Mouse (Mus musculus): Measurements from ENCODE around the gene Plppr2. TPM values are rescaled to one million over a fixed set of nuclear protein-coding genes. Genes with fewer than 3 reads are reported as not detected.

Plppr2 gene
- polyA plus RNA-seq, 1 experiment, result 182 TPM

DNA sequence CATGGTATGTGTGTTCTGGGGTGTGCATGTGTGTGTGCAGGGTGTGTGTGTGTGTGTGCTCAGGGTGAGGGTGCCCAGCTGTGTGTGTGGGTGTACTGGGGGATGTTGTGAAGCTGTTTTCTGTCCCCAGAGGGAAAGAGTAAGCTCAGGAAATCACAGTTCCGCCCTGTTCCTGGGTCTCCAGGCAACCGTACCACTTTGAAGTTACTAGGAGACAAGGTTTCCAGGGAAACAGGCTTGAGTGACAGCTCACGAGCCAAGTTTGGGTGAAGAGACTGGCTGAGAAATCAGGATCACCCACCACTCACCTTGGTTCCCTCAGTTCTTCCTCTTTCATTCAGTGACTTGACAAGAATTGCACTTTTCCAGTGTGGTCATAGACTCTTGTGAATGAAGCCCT is 16.8 kb downstream of the Plppr2 start:
- TF ChIP-seq POLR2A (IDR thresholded peaks at IDR 0.05; ENCODE audit: borderline replicate concordance, extremely low read depth, insufficient read depth, insufficient read length, poor library complexity, severe bottlenecking), result no peak
- no peak for TF ChIP-seq CTCF (IDR thresholded peaks at IDR 0.05; ENCODE audit: borderline replicate concordance, extremely low read depth, insufficient read depth, insufficient read length)
- peak; percentile 90 for DNase-seq (ENCODE audit: low read depth)

DNA sequence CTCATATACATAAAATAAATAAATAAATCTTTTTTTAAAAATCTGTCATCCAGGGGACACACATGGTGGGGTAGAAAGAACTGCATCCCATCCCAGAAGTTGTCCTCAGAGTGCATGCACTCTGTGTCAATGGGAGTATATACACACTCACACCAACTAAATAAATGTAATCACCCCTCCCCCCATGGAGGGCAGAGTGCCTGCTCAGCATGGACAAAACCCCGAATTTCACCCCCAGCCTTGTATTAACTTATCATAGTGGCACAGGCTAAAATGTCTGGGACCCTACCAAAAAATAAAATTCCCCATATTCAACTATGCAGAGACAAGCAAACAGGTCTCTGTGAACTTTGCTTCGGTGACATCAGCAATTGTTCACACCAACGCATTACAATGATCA is 17.8 kb downstream of the Plppr2 start:
- TF ChIP-seq POLR2A (IDR thresholded peaks at IDR 0.05; ENCODE audit: borderline replicate concordance, extremely low read depth, insufficient read depth, insufficient read length, poor library complexity, severe bottlenecking) (no peak), CTCF (IDR thresholded peaks at IDR 0.05; ENCODE audit: borderline replicate concordance, extremely low read depth, insufficient read depth, insufficient read length) (no peak)
- no peak for DNase-seq (ENCODE audit: low read depth)

DNA sequence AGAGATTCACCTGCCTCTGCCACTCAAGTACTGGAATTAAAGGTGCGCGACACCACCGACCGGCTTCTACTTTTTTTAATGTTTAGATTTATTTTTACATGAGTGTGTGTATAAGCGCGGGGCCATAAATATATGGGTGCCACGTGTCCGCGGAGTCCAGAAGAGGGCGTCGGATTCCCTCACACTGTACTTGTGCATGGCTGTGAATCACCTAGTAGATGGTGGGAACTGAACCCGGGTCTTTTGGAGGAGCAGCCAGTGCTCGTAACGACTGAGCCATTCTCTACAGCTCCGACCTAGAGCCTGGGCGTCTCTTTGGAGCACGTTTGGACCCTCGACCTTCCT is 18.4 kb downstream of the Plppr2 start:
- DNase-seq (ENCODE audit: low read depth), result no peak
- TF ChIP-seq POLR2A (IDR thresholded peaks at IDR 0.05; ENCODE audit: borderline replicate concordance, extremely low read depth, insufficient read depth, insufficient read length, poor library complexity, severe bottlenecking) (no peak), CTCF (IDR thresholded peaks at IDR 0.05; ENCODE audit: borderline replicate concordance, extremely low read depth, insufficient read depth, insufficient read length) (peak; percentile 47; the same call in 1 of the 2 replicates)

DNA sequence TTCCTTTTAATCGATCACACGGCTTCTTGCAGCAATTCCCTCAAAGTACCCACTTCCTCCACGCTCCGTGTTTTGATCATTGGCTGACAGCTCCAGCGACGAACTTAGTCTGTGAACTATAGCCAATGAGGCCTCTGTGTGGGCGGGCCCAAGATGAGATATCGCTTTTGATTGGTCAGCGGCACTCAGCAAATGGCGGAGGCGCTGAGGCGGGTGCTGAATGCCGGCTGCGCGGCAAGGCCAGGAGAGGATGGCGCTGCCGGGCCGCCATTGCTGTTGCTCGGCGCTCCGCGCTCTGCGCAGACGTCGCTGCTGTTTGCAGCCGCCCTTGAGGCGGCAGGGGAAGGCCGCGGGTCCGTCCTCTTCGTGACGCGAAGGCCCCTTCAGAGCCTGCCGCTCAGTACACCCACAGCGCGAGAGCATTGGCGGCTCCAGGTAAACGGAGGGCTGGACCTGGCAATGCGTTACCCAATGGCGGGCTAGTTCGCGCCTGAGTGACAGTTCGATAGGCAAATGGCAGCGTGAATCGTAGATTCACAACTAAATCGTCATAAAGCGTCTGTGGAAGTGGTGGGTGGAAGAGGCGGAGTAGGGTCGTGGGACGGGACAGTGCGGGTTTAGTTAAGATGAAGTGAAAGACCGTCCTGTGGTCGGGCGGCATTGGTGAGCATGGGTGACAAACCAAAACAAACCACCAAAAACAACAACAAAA is 18.9 kb downstream of the Plppr2 start, which contains the start of gene Swsap1:
Gene Swsap1 (plus strand): TSS at position 186 of the 712 bp plus-strand sequence.
- DNase-seq (ENCODE audit: low read depth), result peak; percentile 99
- peak; percentile 28; the same call in 1 of the 2 replicates for TF ChIP-seq POLR2A (IDR thresholded peaks at IDR 0.05; ENCODE audit: borderline replicate concordance, extremely low read depth, insufficient read depth, insufficient read length, poor library complexity, severe bottlenecking)
- TF ChIP-seq CTCF (IDR thresholded peaks at IDR 0.05; ENCODE audit: borderline replicate concordance, extremely low read depth, insufficient read depth, insufficient read length), result no peak

DNA sequence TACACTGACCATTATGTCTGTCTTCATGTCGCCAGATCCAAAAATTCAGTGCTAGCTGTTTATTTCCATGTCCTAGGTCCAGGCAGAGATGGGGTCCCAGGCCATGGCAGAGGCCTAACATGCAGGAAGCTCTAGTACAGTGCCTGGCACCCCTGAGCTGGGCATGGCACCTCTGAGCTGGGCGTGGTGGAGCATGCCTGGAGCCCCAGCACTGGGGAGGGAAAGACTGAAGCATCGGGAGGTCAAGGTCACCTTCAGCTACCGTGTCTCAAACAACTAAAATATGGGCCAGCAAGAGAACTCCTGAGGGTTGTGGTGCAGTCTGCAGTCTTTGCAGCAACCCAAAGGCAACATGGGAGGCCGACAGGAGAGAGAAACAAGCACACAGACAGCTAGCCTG is 21.5 kb downstream of the Plppr2 start:
- DNase-seq (ENCODE audit: low read depth), result no peak
- TF ChIP-seq CTCF (IDR thresholded peaks at IDR 0.05; ENCODE audit: borderline replicate concordance, extremely low read depth, insufficient read depth, insufficient read length) (no peak), POLR2A (IDR thresholded peaks at IDR 0.05; ENCODE audit: borderline replicate concordance, extremely low read depth, insufficient read depth, insufficient read length, poor library complexity, severe bottlenecking) (no peak)

DNA sequence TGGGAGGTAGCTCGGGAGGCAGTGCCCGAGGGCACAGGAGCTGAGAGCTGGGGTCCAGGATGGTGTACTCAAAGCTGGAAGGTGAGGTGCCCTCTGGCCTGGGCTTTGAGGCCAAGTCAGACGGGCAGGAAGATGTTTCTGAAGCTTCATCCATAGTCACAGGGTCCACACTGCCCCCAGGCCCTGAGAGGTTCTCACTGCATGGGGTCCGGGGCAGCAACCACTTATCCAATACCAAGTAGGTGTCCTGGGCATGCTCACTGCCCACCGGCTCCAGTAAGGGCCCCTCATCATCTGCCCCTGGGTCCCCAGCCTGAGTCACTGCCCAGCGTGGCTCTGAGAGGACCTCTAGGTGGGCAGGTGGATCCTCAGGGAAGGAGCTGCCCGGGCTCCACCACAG is 22.4 kb downstream of the Plppr2 start:
- TF ChIP-seq POLR2A (IDR thresholded peaks at IDR 0.05; ENCODE audit: borderline replicate concordance, extremely low read depth, insufficient read depth, insufficient read length, poor library complexity, severe bottlenecking) (no peak), CTCF (IDR thresholded peaks at IDR 0.05; ENCODE audit: borderline replicate concordance, extremely low read depth, insufficient read depth, insufficient read length) (no peak)
- no peak for DNase-seq (ENCODE audit: low read depth)

DNA sequence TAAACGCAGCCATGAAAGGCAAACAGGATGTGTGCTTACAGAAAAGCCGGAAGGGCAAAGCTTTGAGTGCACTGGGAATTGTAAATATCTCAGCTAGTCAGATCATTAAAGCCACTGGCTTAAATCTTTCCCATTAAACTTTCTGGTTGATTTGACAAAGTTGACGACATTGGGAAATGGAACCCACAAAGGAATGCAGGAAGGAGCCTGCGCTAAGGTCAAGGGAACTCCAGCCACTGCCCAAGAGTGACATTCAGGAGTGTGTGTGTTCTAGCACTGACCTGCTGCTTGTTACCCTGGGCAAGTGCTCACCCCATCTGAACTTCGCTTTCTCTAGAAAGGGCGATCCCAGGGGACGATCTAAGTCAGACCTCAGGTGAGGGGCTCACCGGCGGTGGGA is 23.3 kb downstream of the Plppr2 start:
- no peak for DNase-seq (ENCODE audit: low read depth)
- TF ChIP-seq CTCF (IDR thresholded peaks at IDR 0.05; ENCODE audit: borderline replicate concordance, extremely low read depth, insufficient read depth, insufficient read length) (no peak), POLR2A (IDR thresholded peaks at IDR 0.05; ENCODE audit: borderline replicate concordance, extremely low read depth, insufficient read depth, insufficient read length, poor library complexity, severe bottlenecking) (no peak)

DNA sequence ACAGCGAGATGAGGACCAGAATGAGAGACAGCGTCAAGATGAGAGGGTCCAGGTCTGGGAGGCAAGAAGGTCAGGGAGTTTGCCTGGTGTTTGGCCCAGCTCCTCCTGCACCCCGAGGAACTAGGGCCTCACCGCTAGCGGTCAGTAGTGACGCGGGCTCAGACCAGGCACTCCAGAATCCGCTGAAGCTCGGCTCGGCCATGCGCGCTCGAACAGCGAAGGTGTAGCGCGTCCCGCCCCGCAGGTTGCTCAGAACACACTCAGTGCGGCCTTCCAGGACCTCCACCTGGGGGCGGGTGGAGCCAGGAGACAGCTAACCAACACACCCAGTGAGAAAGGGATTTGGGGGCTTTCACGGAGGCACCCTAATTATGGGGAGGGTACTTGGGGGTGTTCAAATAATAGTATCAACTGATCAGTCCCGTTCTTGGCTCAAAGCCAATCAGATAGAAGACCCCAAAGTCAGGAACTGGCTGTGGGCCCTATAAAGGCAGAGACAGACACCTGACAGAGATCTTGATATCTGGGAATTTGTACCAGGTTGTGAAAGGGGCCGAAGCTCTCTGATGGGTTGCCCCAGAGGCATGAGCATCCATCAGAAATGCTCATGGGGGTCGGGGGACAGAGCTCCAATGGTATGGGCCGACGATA is 23.9 kb downstream of the Plppr2 start:
- no peak for DNase-seq (ENCODE audit: low read depth)
- TF ChIP-seq POLR2A (IDR thresholded peaks at IDR 0.05; ENCODE audit: borderline replicate concordance, extremely low read depth, insufficient read depth, insufficient read length, poor library complexity, severe bottlenecking), result no peak
- TF ChIP-seq CTCF (IDR thresholded peaks at IDR 0.05; ENCODE audit: borderline replicate concordance, extremely low read depth, insufficient read depth, insufficient read length), result no peak

DNA sequence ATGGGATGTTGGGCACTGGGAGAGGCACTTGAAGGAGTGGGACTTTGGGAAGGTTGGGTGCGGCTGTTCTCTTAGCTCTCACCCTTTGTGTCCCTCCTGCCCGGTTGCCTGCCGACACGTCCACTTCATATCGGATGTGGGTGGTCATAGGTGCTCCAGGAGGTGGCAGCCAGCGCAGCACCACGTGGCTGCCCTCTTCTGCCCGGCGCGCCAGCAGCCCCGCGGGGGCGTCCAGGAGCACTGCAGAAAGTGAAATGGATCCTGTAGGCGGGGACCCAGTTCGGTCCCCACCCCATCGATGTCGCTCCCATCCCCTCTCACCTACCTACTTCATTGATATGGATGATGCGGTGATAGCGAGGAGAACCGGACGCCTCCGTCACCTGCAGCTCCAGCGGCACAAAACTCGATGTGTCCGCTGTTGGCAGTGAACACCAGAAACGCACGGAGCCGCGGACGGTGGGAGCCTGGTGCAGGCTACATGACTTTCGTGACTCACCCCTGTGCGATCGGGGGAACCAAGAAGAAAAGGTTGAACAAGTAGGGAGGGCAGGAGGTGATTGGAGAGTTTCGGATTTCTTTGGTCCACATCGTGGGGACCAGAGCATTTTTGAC is 24.6 kb downstream of the Plppr2 start:
- DNase-seq (ENCODE audit: low read depth), result no peak
- TF ChIP-seq POLR2A (IDR thresholded peaks at IDR 0.05; ENCODE audit: borderline replicate concordance, extremely low read depth, insufficient read depth, insufficient read length, poor library complexity, severe bottlenecking) (no peak), CTCF (IDR thresholded peaks at IDR 0.05; ENCODE audit: borderline replicate concordance, extremely low read depth, insufficient read depth, insufficient read length) (no peak)

DNA sequence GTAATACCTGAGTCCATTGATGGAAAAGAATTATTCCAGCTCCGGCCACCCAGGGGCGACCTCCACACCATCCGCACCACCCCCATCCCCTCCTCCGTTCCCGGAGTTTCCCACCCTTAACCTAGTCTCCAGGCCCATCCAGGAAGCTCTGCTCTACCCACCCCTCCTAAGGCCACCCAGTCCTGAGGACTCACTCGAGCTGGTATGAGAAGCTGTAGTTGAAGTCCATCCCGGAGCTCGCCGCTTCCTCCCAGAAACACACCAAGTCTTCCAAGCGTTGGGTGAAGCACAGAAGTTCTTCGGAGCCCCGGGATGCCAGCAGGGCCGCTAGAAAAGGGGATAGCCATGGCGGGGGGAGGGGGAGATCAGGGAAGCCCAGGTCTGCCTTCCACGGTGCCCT is 25.2 kb downstream of the Plppr2 start:
- TF ChIP-seq POLR2A (IDR thresholded peaks at IDR 0.05; ENCODE audit: borderline replicate concordance, extremely low read depth, insufficient read depth, insufficient read length, poor library complexity, severe bottlenecking), result no peak
- no peak for TF ChIP-seq CTCF (IDR thresholded peaks at IDR 0.05; ENCODE audit: borderline replicate concordance, extremely low read depth, insufficient read depth, insufficient read length)
- no peak for DNase-seq (ENCODE audit: low read depth)

DNA sequence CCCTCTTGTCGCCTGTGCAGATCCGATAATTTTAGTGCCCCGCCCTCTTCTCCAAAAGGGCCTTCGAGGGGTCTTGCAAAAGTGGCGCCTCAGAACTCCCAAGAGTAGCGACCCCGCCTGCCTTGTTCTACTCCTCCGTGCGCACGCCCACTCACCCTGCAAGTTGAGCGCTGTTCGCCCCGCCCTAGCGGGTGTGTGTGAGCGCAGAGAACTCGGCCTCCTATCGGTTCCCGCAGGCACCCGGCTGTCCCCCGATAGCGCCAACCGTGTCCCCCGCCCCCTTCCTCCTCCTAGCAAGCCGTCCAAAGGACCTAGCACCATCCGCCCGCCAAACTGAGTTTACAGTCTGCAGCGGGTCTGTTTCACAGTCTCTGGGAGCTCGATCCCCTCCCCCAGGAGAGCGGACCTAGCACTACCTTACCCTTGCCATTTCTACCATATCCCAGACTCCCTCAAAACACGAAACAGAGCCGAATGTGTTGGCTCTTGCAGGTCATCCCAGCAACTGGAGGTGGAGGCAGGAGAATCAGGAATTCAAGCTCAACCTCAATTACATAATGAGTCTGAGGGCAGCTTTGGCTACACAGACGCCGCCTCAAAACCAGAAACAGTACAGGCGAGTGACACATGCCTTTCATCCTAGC is 25.7 kb downstream of the Plppr2 start:
- DNase-seq (ENCODE audit: low read depth), result peak; percentile 75
- TF ChIP-seq CTCF (IDR thresholded peaks at IDR 0.05; ENCODE audit: borderline replicate concordance, extremely low read depth, insufficient read depth, insufficient read length), result no peak; the same call in 1 of the 2 replicates
- TF ChIP-seq POLR2A (IDR thresholded peaks at IDR 0.05; ENCODE audit: borderline replicate concordance, extremely low read depth, insufficient read depth, insufficient read length, poor library complexity, severe bottlenecking), result no peak

Data from brain, embryonic 14.5 days (tissue).